Mouse (Mus musculus) midbrain, postnatal 0 days (tissue): ENCODE data around the gene Rabep1. TPM values are rescaled to one million over a fixed set of nuclear protein-coding genes. Genes with fewer than 3 reads are reported as not detected.
"Not testable (repeated sequence)": the region's sequence is repeated elsewhere in the genome, so short reads cannot be mapped to it uniquely, and the experiment has no call there.

Source experiments
- ATAC-seq: fragments of 200-750 bp; cut with Nextera tagmentation; 2 replicates; pipeline ENCODE4 v1.8.0; 2017; ENCODE audit warnings: moderate number of reproducible peaks, mild to moderate bottlenecking, moderate TSS enrichment, moderate library complexity; ENCODE audit not compliant: low FRiP score
- DNase-seq: peaks from one replicate; pipeline ENCODE4 v3.0.0-alpha.2; 2015; ENCODE audit warnings: low spot score
- H3K27ac ChIP-seq: fragments of 300-500 bp; sonication (generic); 2 replicates; pipeline ENCODE4 v1.5.1; 2014; ENCODE audit warnings: low read depth, mild to moderate bottlenecking, low read length, mixed read lengths
- H3K27me3 ChIP-seq: fragments of 300-500 bp; sonication (generic); 2 replicates; pipeline ENCODE4 v1.6.1; 2014; ENCODE audit warnings: low read length, control low read depth, mixed read lengths; ENCODE audit not compliant: insufficient read depth
- H3K36me3 ChIP-seq: fragments of 300-500 bp; sonication (generic); 2 replicates; pipeline ENCODE4 v1.6.1; 2014; ENCODE audit warnings: low read length, control low read depth, mixed read lengths; ENCODE audit not compliant: insufficient read depth
- H3K4me1 ChIP-seq: fragments of 300-500 bp; sonication (generic); 2 replicates; pipeline ENCODE4 v1.6.1; 2014; ENCODE audit warnings: mild to moderate bottlenecking, control low read depth, antibody characterized with exemption, low read length, mixed read lengths; ENCODE audit not compliant: insufficient read depth
- H3K4me2 ChIP-seq: fragments of 300-500 bp; sonication (generic); 2 replicates; pipeline ENCODE4 v1.6.1; 2014; ENCODE audit warnings: low read depth, mild to moderate bottlenecking, low read length, mixed read lengths; ENCODE audit not compliant: poor library complexity, severe bottlenecking
- H3K4me3 ChIP-seq: fragments of 300-500 bp; sonication (generic); 2 replicates; pipeline ENCODE4 v1.5.1; 2014; ENCODE audit warnings: low read depth, mild to moderate bottlenecking, low read length, moderate library complexity
- H3K9ac ChIP-seq: fragments of 300-500 bp; sonication (generic); replicated peaks from 2 replicates; pipeline ENCODE4 v1.6.1; 2014; ENCODE audit warnings: mild to moderate bottlenecking, low read length, moderate library complexity, mixed read lengths; ENCODE audit not compliant: poor library complexity, severe bottlenecking
- H3K9me3 ChIP-seq: fragments of 300-500 bp; sonication (generic); 2 replicates; pipeline ENCODE4 v1.6.1; 2016; ENCODE audit warnings: low read length, control low read depth
- CTCF ChIP-seq: IDR thresholded peaks from 2 replicates; pipeline ENCODE4 v1.5.1; 2016; ENCODE audit warnings: antibody characterized with exemption, mild to moderate bottlenecking
- WGBS: fragments of 180-500 bp; shearing (Covaris S2); extraction: QIAGEN DNeasy Blood & Tissue Kit; methylation state at CpG from one replicate; pipeline ENCODE4 v1.1.7; 2014; 5-methylcytosine and 5-hydroxymethylcytosine counted together
- polyA plus RNA-seq: library from polyadenylated mRNA; unstranded; fragments of >200 nt; fragmentation: Nextera tagmentation; extraction: Ambion mirVana; gene quantifications from 2 replicates; pipeline ENCODE4 v1.2.1, GENCODE M21; 2015
- total RNA-seq: library from RNA; depleted of rRNA; stranded (reverse); fragments of >200 nt; gene quantifications from 2 replicates; pipeline ENCODE4 v1.2.3, GENCODE M21; 2014

The Rabep1 gene
- total and polyA plus RNA-seq, 2 experiments from 2014 or later: 66.4 to 116 TPM

- H3K36me3 ChIP-seq: peaks cover 20% of the 10 kb centered on the region
- ATAC-seq (no peak), DNase-seq (no peak)
- no peaks in the 10 kb centered on the region for H3K27me3 ChIP-seq
- H3K9me3 ChIP-seq: no peaks in the 10 kb centered on the region
- no peak overlapping the region for H3K9ac ChIP-seq
- H3K27ac ChIP-seq: no peak overlapping the region
- H3K4me1 ChIP-seq: no peaks in the 10 kb centered on the region
- no peak for TF ChIP-seq CTCF
- WGBS: 89% methylated on average over 2 of the region's 2 CpGs
- H3K4me2 ChIP-seq: no peak overlapping the region
- no peak overlapping the region for H3K4me3 ChIP-seq
These were observed 46.1 kb downstream of the Rabep1 start for GRCm38 (mm10) chr11:70890643-70891042.

- Histone ChIP-seq H3K27me3 (no peaks in the 10 kb centered on the region), H3K4me2 (no peak overlapping the region), H3K36me3 (peaks cover 24% of the 10 kb centered on the region), H3K9ac (no peak overlapping the region), H3K4me3 (no peak overlapping the region), H3K9me3 (no peaks in the 10 kb centered on the region), H3K4me1 (no peaks in the 10 kb centered on the region), H3K27ac (no peak overlapping the region)
- no peak for DNase-seq
- no peak for ATAC-seq
- no peak for TF ChIP-seq CTCF
These were observed 47.0 kb downstream of the Rabep1 start for GRCm38 (mm10) chr11:70891616-70892015.

- Histone ChIP-seq H3K9me3 (no peaks in the 10 kb centered on the region), H3K36me3 (peaks cover 21% of the 10 kb centered on the region), H3K27ac (no peak overlapping the region), H3K4me2 (no peak overlapping the region), H3K9ac (no peak overlapping the region), H3K4me1 (no peaks in the 10 kb centered on the region), H3K27me3 (no peaks in the 10 kb centered on the region), H3K4me3 (no peak overlapping the region)
- no peak for TF ChIP-seq CTCF
- WGBS: 93% methylated on average over 3 of the region's 3 CpGs
- no peak for ATAC-seq
- no peak for DNase-seq
These were observed 53.1 kb downstream of the Rabep1 start for GRCm38 (mm10) chr11:70897680-70898079.

- not testable (repeated sequence) for H3K4me1 ChIP-seq, ATAC-seq, H3K9me3 ChIP-seq, H3K9ac ChIP-seq, H3K27ac ChIP-seq, H3K4me3 ChIP-seq, H3K27me3 ChIP-seq, DNase-seq, H3K4me2 ChIP-seq
- H3K36me3 ChIP-seq: peaks cover 21% of the 10 kb centered on the region
- WGBS: 96% methylated on average over 5 of the region's 5 CpGs
These were observed 53.6 kb downstream of the Rabep1 start for GRCm38 (mm10) chr11:70898182-70898581.

GRCm38 (mm10) chr11:70906681-70907080 is 62.1 kb downstream of the Rabep1 start:
- H3K27me3 ChIP-seq: no peaks in the 10 kb centered on the region
- ATAC-seq (no peak), DNase-seq (no peak)
- 95% methylated on average over 3 of the region's 3 CpGs for WGBS
- no peak overlapping the region for H3K4me2 ChIP-seq
- H3K4me3 ChIP-seq: no peak overlapping the region
- peaks cover 22% of the 10 kb centered on the region for H3K36me3 ChIP-seq
- H3K4me1 ChIP-seq: no peaks in the 10 kb centered on the region
- no peak overlapping the region for H3K9ac ChIP-seq
- no peak overlapping the region for H3K27ac ChIP-seq
- no peak for TF ChIP-seq CTCF
- no peaks in the 10 kb centered on the region for H3K9me3 ChIP-seq

- Histone ChIP-seq H3K36me3 (peaks cover 19% of the 10 kb centered on the region), H3K4me1 (no peaks in the 10 kb centered on the region), H3K9me3 (no peaks in the 10 kb centered on the region), H3K27me3 (no peaks in the 10 kb centered on the region), H3K4me3 (no peak overlapping the region), H3K9ac (no peak overlapping the region), H3K27ac (no peak overlapping the region), H3K4me2 (no peak overlapping the region)
- TF ChIP-seq CTCF: no peak
- WGBS: 95% methylated on average over 3 of the region's 3 CpGs
- no peak for DNase-seq
- no peak for ATAC-seq
These were observed 66.7 kb downstream of the Rabep1 start for GRCm38 (mm10) chr11:70911323-70911722.

- Histone ChIP-seq H3K36me3 (peaks cover 19% of the 10 kb centered on the region), H3K4me2 (no peak overlapping the region), H3K9me3 (no peaks in the 10 kb centered on the region), H3K27me3 (no peaks in the 10 kb centered on the region), H3K27ac (no peak overlapping the region), H3K4me1 (no peaks in the 10 kb centered on the region), H3K4me3 (no peak overlapping the region), H3K9ac (no peak overlapping the region)
- TF ChIP-seq CTCF: no peak
- 69% methylated on average over 1 of the region's 1 CpGs for WGBS
- ATAC-seq: no peak
- no peak for DNase-seq
These were observed 67.3 kb downstream of the Rabep1 start for GRCm38 (mm10) chr11:70911920-70912319.
